Mouse (Mus musculus) erythroid progenitor cell, adult 5-6 weeks (primary cell): ENCODE results near the gene Ddn. TPM values are rescaled to one million over a fixed set of nuclear protein-coding genes. Genes with fewer than 3 reads are reported as not detected.

Experiments
- ATAC-seq: replicated peaks from 2 replicates; pipeline ENCODE4 v1.8.0; 2016; ENCODE audit warnings: moderate number of reproducible peaks, mild to moderate bottlenecking, moderate TSS enrichment, inconsistent platforms; ENCODE audit not compliant: poor library complexity, low FRiP score, severe bottlenecking
- total RNA-seq, 2 experiments: library from RNA; stranded (forward) in 1 of 2; stranded (reverse) in 1 of 2; fragments of 150-400 nt in 1 of 2; fragments of 186-747, 209-891 nt in 1 of 2; gene quantifications; 2 replicates each; pipeline versions ENCODE4 v1.2.3 to v1.2.4; 2015 to 2017; ENCODE audit warnings: low replicate concordance in 2 of 2

Gene Ddn
- total RNA-seq (2015; ENCODE audit: low replicate concordance), result not detected in 2 replicates
- not detected in 2 replicates for total RNA-seq (2017; ENCODE audit: low replicate concordance)

GRCm38 (mm10) chr15:98809390-98809789 is at the start of gene Ddn:
TSS of gene Ddn (minus strand) at chr15:98809490.
- no peak for ATAC-seq

- ATAC-seq, result no peak
Observed at GRCm38 (mm10) chr15:98854214-98854613, 44.9 kb upstream of the Ddn start.

GRCm38 (mm10) chr15:98853161-98853937 is 44.1 kb upstream of the Ddn start:
- ATAC-seq, result no peak

- no peak for ATAC-seq
Observed at GRCm38 (mm10) chr15:98852733-98853132, 43.4 kb upstream of the Ddn start.

- no peak for ATAC-seq
Observed at GRCm38 (mm10) chr15:98852071-98852470, 42.8 kb upstream of the Ddn start.

- no peak for ATAC-seq
Observed at GRCm38 (mm10) chr15:98851229-98851818, 42.0 kb upstream of the Ddn start.

- no peak for ATAC-seq
Observed at GRCm38 (mm10) chr15:98850668-98851067, 41.4 kb upstream of the Ddn start.

- ATAC-seq, result no peak
Observed at GRCm38 (mm10) chr15:98849956-98850600, 40.8 kb upstream of the Ddn start.

- no peak for ATAC-seq
Observed at GRCm38 (mm10) chr15:98849165-98849564, 39.9 kb upstream of the Ddn start.

GRCm38 (mm10) chr15:98846140-98846539 is 36.9 kb upstream of the Ddn start:
- ATAC-seq, result no peak

- ATAC-seq, result no peak
Observed at GRCm38 (mm10) chr15:98845149-98845548, 35.9 kb upstream of the Ddn start.

GRCm38 (mm10) chr15:98843595-98844223 is 34.4 kb upstream of the Ddn start:
- no peak for ATAC-seq

GRCm38 (mm10) chr15:98839671-98840585 is 30.6 kb upstream of the Ddn start:
- no peak for ATAC-seq

GRCm38 (mm10) chr15:98839161-98839560 is 29.9 kb upstream of the Ddn start:
- no peak for ATAC-seq

- peak; percentile 40 for ATAC-seq
Observed at GRCm38 (mm10) chr15:98837743-98838103, 28.4 kb upstream of the Ddn start.

- peak; percentile 90 for ATAC-seq
Observed at GRCm38 (mm10) chr15:98837006-98837742, 27.9 kb upstream of the Ddn start.

GRCm38 (mm10) chr15:98835291-98835690 is 26.0 kb upstream of the Ddn start:
- no peak for ATAC-seq

GRCm38 (mm10) chr15:98834059-98834458 is 24.8 kb upstream of the Ddn start:
- ATAC-seq, result no peak

GRCm38 (mm10) chr15:98833281-98833680 is 24.0 kb upstream of the Ddn start:
- ATAC-seq, result no peak
